Mouse (Mus musculus) cerebellum, postnatal 25 days (tissue): Measurements from ENCODE around the gene Icam4.

Experiments used
- DNase-seq, 2 experiments: peaks; one replicate each; pipeline ENCODE4 v3.0.0; 2021; ENCODE audit warnings: mixed read lengths in 2 of 2

Gene Icam4

GRCm38 (mm10) chr9:21012368-21012767 lies 16.8 kb upstream of the Icam4 start:
- DNase-seq = no peak

- DNase-seq = no peak
These were observed 14.2 kb upstream of the Icam4 start for GRCm38 (mm10) chr9:21014691-21015570.

GRCm38 (mm10) chr9:21015571-21016130 lies 13.5 kb upstream of the Icam4 start, which contains the start of gene Icam1:
TSS of gene Icam1 (plus strand) at chr9:21015985.
- no peak for DNase-seq

- DNase-seq = no peak
These were observed 12.6 kb upstream of the Icam4 start for GRCm38 (mm10) chr9:21016331-21017176.

- DNase-seq = no peak
These were observed 12.0 kb upstream of the Icam4 start for GRCm38 (mm10) chr9:21017177-21017575.

- no peak for DNase-seq
These were observed 10.6 kb upstream of the Icam4 start for GRCm38 (mm10) chr9:21018600-21018999.

- no peak for DNase-seq
These were observed 7.8 kb upstream of the Icam4 start for GRCm38 (mm10) chr9:21021363-21021762.

GRCm38 (mm10) chr9:21022288-21022687 lies 6.9 kb upstream of the Icam4 start:
- DNase-seq = no peak

- DNase-seq = no peak
These were observed 6.4 kb upstream of the Icam4 start for GRCm38 (mm10) chr9:21022726-21023125.

GRCm38 (mm10) chr9:21025258-21025810 lies 3.8 kb upstream of the Icam4 start:
- no peak for DNase-seq

GRCm38 (mm10) chr9:21026849-21027248 lies 2.3 kb upstream of the Icam4 start:
- no peak for DNase-seq

GRCm38 (mm10) chr9:21027774-21028290 lies 1.3 kb upstream of the Icam4 start:
- no peak for DNase-seq

GRCm38 (mm10) chr9:21028560-21029110 lies 538 bp upstream of the Icam4 start:
- no peak for DNase-seq

- DNase-seq = no peak
These were observed 955 bp downstream of the Icam4 start for GRCm38 (mm10) chr9:21030055-21030600.

GRCm38 (mm10) chr9:21030781-21031250 lies 1.6 kb downstream of the Icam4 start:
- peak; percentile 77 to 88 for DNase-seq

- DNase-seq = peak; percentile 51 to 59
These were observed 2.2 kb downstream of the Icam4 start for GRCm38 (mm10) chr9:21031251-21031895.

- peak; percentile 48 to 50 for DNase-seq
These were observed 2.8 kb downstream of the Icam4 start, which contains the start of gene Icam5 for GRCm38 (mm10) chr9:21031896-21032351. TSS of gene Icam5 (plus strand) at chr9:21032073.

- no peak for DNase-seq
These were observed 3.3 kb downstream of the Icam4 start for GRCm38 (mm10) chr9:21032491-21032890.

GRCm38 (mm10) chr9:21033136-21033535 lies 4.0 kb downstream of the Icam4 start:
- peak; percentile 34 to 54 for DNase-seq

GRCm38 (mm10) chr9:21034481-21035085 lies 5.4 kb downstream of the Icam4 start:
- no peak for DNase-seq

GRCm38 (mm10) chr9:21035586-21035985 lies 6.4 kb downstream of the Icam4 start:
- no peak for DNase-seq
